Mouse (Mus musculus) MEL-GATA-1-ER (cell line): ENCODE data around the gene Sox21.

ENCODE experiments used
- DNase-seq: peaks from one replicate; pipeline ENCODE4 v3.0.0-alpha.2; 2012; ENCODE audit warnings: low read depth; ENCODE audit errors: extremely low read depth

Sox21 gene

DNA sequence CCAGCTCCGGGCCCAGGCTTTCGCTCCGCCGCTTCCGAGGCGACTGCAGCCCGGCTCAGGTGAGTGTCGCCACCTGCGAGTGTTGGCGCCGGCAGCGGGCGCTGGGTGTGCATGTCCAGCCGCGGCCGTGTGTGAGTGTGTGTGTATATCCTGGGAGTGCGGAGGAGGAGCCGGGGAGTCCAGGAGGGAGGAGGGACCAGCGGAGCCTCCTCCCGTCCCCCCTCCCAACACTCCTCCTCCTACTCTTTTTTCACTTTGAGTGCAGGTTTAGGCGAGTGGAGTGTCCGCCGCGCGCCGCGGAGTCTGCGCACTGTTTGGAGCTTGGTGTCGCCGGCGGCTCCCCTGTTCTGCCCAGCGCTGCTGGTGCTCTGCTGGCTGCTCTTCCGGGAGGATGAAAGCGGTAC, at the start of gene Sox21:
Gene Sox21 (minus strand): TSS at position 145 of the 404 bp plus-strand sequence.
- no peak for DNase-seq

DNA sequence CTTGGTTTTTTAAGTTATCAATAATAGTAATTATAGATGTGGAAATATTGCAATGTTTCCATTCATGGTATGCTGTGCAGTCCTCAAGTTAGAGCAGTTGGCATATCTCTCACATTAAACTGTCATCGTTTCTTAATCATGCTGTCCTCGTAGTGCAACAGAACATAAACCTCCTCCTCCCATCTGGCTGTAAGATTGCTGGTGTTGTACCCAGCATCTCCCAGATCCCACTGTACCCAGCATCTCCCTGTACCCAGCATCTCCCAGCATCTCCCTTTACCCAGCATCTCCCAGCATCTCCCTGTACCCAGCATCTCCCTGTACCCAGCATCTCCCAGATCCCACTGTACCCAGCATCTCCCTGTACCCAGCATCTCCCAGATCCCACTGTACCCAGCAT, 49.3 kb upstream of the Sox21 start:
- DNase-seq: no peak

DNA sequence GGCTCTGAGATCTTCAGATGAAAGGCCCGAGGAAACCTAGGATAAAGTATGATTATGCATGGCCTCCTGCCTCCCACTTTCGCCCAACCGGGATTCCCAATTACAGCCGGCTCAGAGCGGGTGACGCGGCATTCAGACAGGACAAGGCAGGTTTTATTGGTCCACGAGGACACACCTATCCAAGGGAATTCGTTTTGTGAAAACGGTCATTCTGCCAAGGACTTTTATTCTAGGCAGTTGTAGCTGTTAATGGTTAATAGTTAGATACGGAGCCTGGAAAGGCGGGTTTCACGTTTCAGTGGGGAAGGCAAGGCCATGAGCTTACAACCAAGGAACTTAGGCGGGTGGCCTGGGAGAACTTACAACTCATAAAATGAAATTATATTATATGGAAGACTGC, 46.1 kb upstream of the Sox21 start:
- DNase-seq: no peak

DNA sequence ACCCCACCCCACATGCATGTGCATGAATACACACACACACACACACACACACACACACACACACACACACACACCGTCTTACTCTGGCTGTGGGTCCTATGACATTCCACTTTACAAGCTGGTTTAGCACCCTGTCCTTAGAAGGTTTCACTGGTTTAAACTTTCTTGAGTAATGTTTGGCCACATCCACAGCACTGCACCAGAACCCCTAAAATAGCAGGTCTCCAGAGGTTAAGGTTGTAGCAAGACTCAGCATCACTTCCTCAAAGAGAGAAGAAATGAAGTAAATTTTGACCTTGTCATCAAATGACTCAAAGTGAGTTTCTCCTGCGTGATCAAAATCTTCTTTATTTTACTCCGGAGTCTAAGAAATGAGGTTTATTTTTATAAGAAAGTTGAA, 45.4 kb upstream of the Sox21 start:
- DNase-seq: no peak

DNA sequence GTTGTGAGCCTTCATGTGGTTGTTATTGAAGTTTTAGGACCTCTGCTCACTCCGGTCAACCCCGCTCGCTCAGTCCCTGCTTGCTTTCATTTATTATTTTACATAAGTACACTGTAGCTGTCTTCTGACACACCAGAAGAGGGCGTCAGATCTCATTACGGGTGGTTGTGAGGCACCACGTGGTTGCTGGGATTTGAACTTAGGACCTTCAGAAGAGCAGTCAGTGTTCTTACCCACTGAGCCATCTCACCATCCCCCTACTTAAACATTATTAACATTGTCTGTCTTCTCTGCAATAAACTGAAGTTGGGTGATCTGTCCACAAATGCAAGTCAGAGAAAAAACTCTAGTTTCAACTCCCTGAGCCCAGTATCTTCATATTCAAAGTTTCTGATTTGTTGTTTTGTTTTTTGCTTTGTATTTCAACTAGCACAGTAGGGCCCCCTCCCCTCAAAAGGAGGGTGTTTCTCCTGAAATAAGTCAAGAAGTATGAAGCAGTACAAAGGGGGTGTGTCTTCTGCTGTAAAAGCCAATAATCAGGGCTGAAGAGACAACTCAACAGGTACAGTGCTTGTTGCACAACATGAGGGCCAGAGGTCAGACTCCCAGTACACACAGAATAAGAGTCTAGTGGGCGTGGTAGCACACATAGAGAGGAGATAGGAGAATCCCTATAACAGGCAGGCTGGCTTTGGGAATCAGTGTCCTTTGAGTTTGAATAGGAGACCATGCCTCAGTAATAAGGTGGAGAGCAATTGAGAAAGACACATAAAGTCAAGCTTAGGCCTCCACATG, 41.1 kb upstream of the Sox21 start:
- DNase-seq: no peak

DNA sequence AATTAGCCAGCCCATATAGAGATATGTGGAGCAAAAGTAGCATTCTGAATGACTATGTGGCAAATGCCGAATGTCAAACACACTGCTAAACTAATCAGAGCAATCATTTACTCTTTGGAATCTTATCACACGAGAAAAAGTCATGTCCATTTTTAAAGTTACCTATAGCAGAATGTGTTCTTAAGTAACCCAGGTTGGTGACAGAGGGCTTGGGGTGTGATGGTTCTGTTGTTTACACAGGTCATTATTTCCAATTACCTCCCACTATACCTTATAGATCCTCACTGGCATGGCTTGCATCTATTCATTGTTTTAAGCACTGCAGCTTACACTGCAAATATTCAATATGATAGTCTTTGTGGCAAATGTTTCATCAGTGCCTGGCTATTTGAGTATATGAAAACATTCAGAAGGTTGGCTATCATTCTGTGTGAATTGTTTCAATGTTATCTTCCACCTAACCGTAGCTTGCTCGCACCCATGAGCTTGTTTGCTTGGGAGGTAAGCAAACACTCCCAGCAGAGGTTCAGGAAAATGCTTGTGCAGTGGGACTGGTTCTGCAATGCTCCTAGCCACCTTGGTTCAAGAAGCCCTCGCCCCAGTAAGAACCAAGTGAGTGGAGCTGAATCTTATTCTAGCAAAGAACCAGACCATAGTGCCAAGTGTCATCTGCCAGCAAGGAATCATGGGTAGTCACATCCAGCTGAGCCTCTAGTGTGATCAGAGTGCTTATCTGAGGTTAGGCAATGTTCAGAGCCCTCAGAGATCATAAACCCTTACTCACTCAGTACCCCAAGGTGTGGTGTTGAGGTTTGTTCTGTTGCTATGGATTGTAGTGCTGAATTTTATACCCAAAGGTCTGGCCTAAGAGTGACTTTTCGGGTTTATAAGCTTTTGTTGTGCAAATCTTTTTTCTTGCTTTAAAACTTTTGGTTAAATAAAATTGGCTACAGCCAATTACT, 36.0 kb upstream of the Sox21 start:
- no peak for DNase-seq

DNA sequence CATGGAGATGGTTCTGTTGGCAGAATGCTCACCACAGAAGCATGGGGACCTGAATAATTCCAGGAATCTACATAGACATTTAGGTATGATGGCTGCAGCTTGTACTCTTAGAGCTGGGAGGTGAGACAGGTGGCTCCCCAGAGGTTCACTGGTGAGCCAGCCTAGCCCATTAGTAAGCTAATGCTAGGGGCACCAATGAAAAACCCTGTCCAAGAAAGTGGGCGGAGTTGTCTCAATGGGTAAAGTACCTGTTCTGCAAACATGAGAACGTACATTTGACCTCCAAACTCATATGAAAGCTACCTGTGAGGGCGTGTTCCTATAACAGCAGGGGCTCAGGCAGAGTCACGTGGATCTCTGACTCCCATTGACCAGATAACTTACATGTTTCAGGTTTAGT, 32.0 kb upstream of the Sox21 start:
- DNase-seq: no peak

DNA sequence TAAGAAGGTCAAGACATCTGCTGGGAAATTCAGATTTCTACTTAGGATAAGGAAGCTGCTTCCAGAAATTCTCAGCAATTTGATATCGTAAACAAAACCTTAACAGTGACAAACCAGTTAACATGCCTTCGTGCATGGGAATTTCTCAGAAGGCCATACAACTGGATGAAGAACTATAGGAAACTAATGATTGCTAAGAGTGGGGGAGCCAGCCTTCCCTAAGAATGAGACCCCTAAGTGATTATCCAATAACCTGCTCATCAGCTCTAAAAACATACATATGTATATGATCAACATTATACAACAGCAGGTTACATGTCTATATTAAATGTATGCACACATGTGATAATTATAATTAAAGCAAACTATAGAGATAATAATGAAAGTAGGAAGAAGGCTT, 29.8 kb upstream of the Sox21 start, which contains the start of gene Gm9376:
Gene Gm9376 (plus strand): TSS at position 301 of the 400 bp plus-strand sequence.
- no peak for DNase-seq

DNA sequence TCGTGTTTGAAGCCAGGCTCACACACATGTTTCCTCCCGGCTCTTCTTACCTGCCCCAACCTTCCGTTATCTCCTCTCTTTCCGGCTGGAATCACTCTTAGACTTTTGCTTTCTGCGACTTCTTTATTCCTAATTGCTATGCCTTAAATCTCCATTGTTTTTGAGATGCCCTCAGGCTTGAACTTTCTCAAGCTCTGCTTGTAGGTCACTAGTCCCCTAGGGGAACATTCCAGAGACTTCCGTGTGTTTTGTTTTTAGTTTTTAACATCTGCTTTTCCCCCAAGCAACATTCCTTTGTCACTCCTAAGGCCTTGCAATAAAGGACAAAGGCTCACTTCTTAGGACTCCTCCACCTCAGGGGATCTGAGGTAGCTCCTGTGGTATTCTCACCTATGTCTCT, 16.6 kb upstream of the Sox21 start:
- no peak for DNase-seq

DNA sequence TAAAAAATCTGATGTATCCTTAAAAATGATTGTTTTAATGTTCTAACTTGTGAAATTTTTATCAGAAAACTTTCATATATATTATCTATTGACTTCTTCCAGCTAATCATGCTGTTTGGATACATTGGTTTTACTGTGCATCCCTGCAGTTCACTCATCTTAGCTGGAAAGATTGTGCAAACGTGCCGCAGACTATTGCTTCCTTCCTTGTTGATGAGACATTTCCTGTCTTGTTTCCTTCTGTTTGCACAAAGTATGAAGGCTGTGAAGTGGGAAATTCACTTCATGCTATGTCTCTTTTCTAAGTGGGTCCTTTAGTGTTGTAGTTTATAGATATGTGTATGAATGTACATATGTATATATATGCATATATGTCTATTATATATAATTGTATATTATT, 4.6 kb upstream of the Sox21 start:
- DNase-seq: no peak

DNA sequence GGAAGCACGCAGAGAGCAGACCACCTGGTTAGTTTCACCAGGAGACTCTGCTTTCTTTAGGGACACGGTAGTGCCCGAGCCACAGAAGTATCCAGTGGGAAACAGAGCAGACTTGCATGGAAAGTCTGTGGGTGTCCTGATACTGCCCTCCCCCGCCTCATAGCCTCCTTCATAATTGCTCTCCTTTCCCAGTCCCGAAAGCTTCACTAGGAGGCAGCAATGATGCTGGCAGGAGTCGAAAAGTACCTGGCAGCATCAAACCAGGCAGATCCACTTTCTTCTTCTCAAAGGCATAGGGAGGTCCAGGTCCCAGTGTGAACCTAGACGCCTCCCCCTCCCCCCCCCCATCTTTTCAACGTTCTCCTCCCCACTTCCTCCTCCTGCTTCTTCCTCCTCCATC, 2.5 kb upstream of the Sox21 start:
- no peak for DNase-seq

DNA sequence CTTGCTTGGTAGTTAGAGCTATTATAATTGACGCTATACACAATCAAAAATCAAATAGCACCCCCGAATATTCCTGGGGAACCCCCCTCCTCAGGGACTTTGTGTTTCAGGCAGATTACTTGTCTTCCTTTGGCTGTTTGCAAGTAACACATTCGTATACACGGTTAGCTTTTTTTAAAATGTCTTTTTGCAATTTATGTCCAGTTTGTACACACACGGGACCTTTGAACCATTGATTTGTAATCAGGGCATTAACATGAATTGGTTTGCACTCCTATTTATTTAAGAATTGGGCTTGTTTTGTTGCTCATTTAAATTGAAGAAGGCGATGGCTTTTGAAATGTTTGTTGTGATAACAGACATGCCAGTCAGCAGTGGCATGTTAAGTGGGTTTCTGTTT, 956 bp upstream of the Sox21 start:
- DNase-seq: no peak

DNA sequence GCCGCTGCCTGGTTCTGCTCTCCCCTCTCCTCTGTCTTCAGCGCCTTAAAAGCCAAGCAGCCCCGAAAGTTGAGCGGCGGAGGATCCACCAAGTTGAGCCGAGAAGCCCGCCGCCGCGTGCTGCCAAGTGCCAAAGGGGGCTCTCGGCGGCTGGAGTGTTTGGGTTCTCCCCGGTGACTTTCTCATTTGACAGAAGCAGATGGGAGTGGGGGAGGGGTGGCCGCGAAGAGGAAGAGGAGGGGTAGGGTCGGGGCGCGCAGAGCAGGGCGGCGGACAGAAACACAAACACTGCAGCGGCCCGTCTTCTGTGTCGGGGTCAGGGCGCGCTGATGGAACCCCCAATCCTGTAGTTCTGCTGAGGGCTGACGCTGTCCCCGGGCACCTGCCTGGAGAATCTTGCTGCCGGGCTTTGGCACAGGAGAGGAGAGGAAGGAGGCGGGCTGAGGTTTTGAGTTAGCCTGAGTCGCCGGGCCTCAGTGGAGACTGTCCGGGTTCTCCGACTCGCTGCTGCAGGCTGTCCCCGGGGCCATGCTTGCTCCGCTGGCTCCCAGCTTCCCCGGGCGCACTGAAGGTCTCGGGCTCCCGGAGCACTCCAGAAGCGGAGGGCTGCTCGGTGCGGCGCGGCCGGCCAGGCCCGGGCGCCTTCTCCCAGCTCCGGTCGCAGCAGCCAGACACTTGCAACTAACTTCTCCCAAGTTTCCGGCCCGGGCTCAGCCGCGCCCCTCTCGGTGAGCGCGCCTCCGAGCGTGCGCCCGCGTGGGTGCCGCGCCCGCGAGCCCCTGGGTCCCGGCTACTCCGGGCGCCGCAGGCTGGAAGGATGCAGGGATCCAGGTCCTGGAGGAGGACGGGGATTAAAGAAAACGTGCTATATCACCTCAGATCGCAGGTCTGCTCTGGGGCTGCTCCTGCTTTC, 601 bp downstream of the Sox21 start:
- no peak for DNase-seq

DNA sequence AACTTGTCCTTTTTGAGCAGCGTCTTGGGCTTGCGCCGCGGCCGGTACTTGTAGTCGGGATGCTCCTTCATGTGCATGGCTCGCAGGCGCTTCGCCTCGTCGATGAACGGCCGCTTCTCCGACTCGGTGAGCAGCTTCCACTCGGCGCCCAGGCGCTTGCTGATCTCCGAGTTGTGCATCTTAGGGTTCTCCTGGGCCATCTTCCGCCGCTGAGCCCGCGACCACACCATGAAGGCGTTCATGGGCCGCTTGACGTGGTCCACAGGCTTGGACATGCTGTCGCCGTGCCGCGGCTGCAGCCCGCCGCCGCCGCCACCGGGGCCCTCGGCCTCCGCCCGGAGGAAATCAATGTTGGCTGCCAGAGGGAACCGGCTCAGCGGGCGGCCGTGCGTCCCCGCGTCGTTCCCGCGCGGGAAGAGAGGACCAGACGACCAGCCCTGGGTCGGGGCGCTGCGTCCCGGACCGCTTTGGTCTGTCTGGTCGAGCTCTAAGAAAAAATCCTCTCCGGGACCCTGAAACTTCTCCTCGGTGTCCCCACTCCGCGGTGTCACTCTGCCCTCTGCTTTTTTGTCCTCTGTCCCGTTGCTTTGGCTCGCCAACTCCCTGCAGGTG, 1.4 kb downstream of the Sox21 start:
- no peak for DNase-seq

DNA sequence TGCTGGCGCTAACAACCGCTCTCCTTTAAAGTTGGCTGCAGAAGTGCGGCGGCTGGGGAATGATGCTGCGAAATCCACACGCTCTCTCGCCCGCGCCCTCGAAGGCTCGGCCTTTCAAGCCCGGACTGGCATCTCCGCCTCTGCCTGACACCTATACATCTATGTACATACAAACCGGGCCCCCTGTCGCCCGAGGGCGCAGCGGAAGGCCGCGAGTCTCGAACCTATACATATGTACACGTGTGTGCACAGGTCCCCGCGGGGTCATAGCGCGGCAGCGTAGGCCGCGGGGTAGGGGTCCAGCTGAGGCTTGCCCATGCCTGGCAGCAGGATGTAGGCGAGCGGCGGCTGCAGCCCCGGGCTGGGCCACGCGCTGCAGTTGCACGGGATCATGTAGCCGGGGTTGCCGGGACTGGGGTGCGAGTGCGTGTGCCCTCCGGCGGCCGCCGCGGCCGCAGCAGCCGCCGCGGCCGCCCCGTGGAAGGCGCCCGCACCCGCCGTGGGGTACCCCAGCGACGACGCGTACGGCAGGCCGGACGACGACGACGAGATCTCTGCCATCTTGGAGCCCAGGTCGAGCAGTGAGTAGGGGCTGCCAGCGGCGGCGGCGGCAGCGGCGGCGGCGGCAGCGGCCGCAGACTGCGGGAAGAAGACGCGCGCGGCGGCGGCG, 2.2 kb downstream of the Sox21 start:
- DNase-seq: no peak

DNA sequence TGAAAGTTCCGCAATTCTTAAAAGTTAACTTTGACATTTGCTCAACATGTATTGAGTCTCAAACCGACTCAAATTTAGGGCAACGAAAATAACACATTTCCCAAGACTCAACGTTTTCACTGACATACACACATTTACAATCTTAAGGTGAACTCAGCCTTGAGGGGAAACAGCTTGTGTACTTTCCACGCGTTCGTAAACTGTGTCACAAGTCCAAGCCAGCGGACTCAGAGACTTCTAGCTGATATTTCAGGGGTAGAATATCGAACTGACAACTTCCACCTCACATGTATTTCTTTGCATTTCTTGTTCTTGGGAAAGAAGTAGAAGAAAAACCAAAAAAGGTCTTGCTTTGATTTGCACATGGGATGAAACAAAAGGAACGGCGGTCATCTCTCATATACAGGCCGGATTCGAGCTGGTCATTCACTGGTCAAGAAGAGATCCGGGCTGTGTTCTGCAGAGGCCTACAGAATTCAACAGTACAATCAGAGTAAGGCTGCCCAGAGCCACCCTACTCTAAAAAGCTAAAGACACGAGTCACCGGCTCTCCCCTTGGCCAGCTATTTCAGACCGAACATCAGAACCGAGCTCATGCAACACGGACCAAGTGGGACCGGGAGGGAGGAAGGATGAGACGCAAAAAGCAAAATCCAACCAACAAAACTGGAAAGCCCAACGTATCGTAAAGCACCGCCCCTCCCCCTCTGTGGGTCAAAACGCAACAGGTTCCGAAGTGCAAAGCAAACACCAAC, 2.9 kb downstream of the Sox21 start:
- no peak for DNase-seq

DNA sequence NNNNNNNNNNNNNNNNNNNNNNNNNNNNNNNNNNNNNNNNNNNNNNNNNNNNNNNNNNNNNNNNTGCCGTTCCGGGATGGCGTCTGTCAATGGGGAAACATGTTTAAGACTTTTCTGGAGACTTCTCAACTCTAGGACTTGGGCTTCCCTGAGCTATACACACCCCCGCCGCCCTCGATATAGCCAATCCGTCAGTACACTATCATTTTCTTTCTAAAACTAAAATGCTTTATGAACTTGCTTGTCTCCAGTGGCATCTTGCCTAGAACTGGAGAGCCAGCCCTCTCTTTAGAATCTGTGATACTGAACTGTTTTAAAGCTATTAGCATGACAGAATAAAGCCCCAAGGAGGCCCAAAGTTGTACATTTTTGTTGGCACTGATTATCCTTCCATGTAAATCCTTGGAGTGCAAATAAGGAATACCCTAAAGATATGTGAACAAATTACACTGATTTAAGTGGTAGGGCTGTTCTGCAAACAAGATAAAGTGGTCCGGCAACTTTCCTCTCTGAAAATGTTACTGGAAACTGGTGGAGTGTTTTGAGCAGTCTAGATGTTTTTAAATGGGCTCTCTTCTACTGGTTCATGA, 4.4 kb downstream of the Sox21 start:
- DNase-seq: no peak

DNA sequence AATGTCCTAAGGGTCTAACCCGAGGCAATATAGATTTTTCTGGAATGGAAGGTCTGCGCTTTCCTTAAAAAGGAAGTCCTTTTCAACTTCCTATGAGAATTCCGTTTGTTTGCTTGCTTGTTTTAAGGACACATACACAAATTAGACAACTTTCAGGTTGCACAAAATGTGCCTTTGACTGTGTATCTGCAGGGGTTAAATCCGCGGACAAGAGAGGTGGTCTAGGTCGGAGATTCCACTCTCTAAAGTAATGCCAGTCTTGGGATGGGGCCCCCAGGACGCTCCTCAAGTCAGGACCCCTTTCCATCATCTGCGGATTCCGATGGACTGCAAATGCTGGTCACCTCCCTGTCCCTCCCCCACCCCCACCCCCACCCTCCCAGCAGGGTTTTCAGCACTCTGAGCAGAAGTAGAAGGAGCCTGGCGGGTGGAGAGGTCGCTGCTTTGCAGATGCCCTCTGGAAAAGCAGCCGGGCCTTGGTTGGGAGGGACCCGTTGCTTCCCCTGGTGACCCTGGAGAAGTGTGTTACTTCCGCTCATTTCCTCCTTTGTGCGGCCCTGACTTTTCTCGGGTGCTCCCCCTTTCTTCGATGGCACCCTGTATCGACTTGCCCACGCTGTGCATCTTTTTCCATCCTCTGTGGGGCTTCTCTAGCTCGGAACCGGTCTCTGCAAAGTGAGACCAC, 10.2 kb downstream of the Sox21 start:
- no peak for DNase-seq

DNA sequence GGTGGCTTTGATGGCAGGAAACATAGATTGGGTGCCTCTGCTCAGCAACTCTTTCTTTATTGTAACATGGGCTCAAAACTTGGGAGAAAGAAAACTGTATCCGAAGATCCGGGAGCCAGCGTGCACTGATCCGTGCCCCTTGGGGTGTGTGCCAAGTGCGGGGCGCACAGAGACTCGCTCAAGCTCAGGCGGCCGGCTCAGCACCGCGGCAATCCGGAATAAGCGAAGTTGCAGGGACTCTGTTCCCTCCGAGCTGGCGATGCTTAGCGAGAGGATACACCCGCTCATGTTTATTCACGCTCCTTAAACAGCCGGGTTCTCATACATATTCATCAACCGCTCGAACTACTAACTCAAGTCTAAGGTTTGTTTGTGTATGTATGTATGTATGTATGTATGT, 10.9 kb downstream of the Sox21 start:
- no peak for DNase-seq
